Mouse (Mus musculus) adrenal gland, postnatal 14 days (tissue): ENCODE measurements at regions not wholly inside any gene's neighbourhood (a gene's known extent, or its start where the extent isn't known, plus 50 kb on each side); places are given as distances from the start of the nearest gene placed in this dataset.
A peak's percentile ranks its signal among the peaks of the same experiment; 100 is the strongest.
"Not testable (repeated sequence)": the region's sequence is repeated elsewhere in the genome, so short reads cannot be mapped to it uniquely, and the experiment has no call there.

Source experiments
- DNase-seq: peaks from one replicate; pipeline ENCODE4 v3.0.0; 2021; ENCODE audit warnings: mixed read lengths

- DNase-seq = no peak
These were observed 605.8 kb upstream of the Slc35b3 start for GRCm38 (mm10) chr13:39566491-39566890.

DNA sequence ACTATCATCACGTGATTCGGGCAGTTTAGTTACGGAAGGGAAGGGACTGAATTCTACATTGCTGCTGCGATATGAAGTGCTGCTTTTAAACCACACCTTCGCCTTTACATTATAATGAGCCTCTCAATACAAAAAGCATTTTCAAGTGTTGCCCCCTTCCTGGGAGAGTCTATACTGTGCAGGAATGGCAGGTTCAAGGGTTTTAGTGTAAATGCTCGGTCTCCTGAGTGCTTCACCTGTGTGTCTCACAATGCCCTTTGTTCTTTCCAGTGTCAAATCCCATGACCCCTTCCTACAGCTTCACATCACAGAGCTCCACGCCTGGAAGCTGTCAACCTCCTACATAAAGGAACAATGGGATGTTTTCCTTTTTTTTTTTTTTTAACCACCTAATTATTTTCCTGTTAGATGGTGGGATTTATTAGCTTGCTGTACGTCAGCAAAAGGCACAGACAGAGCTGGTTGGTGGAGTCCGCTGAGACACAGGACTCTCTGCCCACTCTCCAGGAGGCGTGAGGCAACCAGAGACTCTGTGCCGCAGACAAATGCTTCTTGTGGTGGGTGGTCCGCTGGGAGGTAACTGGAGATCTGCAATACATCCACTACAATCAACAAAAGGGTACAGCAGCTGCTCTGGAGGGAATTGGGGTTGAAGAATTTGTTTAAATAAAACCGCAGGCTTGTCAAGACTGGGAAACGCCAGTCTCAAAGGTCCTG is 577.2 kb upstream of the Slc35b3 start:
- DNase-seq = no peak

GRCm38 (mm10) chr13:39526469-39526868 is 565.8 kb upstream of the Slc35b3 start:
- peak; percentile 9 for DNase-seq

DNA sequence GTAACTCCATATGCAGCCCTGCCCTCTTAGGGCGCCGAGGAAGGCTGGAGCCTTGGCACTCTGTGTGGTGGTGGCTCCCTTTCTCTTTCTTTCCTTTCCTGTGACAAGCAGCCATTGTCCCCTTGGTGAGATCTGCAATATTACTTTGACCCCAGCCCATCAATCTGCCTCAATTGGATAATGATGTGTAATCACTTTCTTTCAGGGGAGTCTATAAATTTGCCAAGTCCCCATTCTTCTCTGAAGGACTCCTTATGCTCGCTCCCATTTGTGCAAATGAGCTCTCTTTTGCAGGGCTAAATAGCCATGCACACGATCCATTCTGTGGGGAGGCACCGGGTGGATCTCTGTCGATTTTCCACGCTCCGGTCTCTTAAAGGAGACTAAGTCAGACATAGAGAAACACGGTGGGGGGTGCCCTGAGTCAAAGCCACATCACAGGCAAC is 563.2 kb upstream of the Slc35b3 start:
- no peak for DNase-seq

DNA sequence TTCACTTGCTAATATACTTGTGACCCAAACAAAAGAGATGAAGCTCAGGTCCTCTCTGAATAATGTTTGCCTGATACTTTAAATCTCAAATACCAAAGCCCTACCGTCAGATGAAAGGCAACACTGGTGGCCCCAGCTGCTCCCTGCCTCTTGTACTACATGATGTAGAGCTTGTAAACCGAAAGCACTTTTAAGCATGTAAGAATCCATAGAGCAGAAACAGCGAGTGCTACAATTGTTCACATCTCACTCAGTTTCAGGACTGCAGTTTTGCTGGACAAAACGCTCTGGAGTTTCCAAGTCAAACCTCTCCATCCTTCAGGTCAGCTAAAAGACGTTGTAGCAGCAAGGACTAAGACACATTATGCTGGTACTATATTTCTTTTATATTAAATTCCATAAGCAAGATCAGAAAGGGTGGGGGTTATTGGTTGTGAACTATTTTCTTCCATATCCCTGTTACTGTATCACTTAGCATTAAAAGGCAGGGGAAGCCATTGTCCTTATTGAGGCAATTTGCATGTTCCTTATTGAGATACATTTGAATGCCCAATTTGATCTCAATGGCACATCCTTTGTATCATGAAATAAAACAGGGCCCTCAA is 562.7 kb upstream of the Slc35b3 start:
- DNase-seq = no peak

DNA sequence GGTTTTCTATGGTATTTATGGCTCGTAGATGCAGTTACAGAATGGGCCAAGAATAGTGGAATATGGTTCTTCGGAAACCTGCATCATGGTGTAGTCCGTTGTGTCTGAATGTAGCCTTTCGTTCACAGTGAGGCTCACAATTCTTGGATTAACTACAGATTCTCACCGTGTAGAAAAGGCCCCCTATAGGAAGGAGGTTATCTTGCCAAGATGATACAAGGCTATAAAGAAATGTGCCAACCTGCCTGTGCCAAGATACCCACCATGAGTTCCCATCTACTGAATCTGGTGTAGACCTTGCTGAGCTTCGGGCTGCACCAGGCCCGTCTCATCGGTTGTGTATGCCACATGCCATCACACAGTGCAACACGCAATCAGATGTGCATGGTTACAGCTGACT is 560.2 kb upstream of the Slc35b3 start:
- no peak for DNase-seq

DNA sequence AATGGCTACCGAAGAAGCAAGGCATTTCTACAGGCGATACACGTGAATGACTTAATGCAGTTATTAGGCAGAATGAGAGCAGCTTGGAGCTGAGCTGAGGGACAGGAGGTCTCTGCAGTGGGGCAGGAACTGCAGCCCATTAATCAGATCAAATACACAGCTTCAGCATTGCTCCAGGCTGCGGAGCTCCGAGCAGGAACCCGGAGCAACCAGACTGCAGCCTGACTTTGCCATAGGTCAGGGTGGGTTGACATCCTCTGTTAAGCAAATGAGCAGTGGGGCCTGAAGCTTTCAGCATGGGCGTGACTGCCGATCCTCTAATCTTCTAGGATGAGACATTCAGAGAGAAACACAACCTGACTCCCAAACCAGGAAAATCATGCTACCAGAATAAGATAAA is 555.4 kb upstream of the Slc35b3 start:
- DNase-seq = no peak

GRCm38 (mm10) chr13:39489806-39490205 is 529.1 kb upstream of the Slc35b3 start:
- no peak for DNase-seq

DNA sequence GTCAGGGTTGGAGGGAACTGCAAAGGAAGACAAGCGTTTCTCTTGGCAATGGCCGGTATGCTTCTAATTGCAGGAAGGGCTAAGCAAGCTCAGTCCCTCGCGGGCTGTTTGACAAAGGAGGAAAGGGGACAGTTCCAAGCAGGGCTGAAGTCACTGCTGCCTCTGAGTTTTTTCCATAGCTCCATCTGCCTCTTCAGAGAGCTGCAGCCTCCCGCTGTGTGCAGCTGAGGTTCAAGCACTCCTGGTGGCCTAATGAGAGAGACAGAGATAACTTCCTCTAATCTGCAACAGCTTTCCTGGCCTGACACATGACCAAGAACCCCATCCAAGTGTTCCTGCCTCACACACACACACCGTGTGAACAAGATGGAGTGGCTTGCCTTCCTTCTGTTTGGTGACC is 511.9 kb upstream of the Slc35b3 start:
- no peak for DNase-seq

DNA sequence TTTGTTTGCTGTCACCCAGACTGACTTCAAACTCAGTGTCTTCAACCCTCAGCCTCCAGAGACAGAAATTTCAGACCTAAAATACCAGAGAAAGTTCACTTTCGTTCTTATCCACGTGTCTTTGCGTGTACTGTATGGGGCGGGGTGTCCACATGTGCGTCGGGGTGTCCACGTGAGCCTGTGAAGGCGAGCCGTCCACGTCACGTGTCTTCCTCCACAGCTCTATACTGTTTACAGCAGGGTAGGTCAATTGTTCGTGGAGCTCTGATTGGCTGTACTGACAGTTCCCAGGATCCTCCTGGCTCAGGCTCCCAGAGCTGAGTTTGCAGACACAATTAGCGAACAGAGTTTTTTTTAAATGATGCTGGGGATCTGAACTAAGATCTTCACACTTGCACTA is 481.1 kb upstream of the Slc35b3 start:
- no peak for DNase-seq

DNA sequence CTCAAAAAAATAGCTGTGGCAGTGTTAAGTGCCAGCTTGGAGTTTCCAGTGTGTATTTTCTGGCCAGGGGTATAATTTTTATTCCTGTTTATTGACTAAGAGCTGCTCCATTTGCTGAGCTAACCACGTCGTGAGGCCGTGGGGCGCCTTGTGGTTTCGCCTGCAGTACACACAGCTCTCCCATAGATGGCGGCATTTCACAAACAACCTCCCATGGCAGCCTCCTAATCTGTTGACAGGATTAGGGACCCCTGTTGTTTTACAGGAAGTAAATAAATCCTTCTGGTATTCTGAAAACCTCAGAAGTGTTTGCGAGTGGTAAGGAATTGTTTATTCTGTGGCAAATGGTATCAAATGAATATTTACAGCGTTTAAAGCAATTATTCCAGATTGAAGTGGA is 480.2 kb upstream of the Slc35b3 start:
- peak; percentile 65 for DNase-seq

DNA sequence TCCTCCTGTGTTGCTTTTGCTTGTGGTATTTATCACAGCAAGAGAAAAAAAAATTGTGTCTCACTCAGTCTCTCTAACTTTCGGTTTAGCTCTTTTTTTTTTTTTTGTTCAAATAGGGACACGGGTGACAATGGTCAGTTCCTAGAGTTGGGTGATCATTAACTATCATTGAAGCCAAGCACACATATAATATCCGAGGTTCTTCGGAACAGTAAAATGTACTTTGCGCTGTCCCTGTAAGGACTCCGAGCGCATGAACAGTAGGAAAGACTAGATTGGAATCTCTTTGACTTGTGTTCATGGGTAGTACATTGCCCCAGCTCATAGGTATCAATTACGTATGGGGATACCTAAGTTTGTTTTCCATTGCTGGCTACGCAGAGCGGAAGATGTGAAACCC is 479.7 kb upstream of the Slc35b3 start:
- DNase-seq = no peak

GRCm38 (mm10) chr13:39427996-39428395 is 467.3 kb upstream of the Slc35b3 start:
- peak; percentile 10 for DNase-seq

- peak; percentile 8 for DNase-seq
These were observed 465.3 kb upstream of the Slc35b3 start for GRCm38 (mm10) chr13:39425944-39426343.

DNA sequence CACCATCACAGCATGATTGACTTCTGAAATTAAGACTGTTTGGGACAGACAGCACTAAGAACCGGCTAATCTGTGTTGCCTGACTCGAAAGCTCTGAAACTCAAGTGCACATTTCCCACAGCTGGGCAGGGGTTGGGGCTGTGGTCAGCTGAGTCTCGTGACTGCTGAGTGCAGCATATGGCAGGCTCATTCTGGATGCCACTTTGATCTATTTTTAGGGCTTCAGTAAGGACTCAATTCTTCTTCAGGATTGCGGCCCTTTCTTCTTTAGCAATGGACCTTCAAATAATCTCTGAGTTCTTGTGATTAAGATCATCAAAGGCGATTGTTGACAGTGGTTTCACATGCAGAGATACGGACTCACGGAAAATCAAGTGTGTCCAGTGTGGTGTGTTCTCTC is 457.5 kb upstream of the Slc35b3 start:
- DNase-seq = peak; percentile 16

DNA sequence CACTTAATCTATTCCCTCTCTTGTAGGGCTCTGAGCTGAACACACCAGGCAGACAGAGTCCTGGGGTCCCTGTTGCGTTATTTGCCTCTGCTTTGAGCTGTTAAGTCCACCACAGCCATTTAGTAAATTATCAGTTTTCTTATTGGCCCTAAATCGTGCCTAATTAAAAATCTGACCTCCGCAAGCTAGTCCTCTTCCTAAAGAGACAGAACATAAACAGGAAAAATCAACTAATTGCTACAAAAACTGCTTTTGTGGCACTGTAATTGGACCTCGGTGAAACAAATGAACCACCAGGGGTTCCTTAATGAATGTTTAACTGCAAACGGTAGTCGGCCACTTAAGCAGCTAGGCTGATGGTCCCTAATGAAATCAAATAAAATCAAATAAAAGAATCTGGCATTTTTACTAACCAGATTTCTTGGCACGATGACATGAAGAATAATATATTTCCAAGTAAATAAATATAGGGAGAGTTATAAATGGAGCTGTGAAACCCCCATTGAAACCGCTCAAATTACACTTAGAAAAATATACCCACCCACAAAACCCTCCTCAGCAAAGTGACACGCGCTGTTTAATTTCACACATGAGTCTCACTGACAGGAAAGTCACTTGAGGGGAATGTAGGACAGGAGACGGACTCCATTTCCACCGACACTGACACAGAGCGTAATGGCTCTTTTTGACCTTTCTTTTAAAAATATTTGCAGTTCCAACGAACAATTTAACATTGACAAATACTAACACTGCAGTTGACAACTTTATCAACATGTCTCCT is 451.0 kb upstream of the Slc35b3 start:
- DNase-seq = no peak

DNA sequence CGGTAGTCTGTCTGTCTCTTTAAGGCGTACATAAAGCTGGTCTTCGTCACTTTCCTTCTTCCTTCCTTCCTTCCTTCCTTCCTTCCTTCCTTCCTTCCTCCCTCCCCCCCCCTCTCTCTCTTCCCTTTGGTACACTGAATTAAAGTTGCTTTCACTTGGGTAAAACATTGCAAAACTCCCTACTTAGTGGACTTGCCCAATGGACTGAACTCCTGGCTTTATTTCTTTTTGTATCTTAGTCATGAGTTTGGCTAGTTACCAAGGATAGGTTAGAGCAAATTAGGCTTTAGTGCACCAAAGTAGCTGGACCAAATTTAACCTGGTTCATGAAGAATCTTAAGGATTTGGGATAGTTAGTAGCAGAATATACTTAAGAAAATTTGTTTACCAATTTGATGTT is 431.9 kb upstream of the Slc35b3 start:
- DNase-seq = no peak

- DNase-seq = not testable (repeated sequence)
These were observed 431.5 kb upstream of the Slc35b3 start for GRCm38 (mm10) chr13:39392151-39392550.

- DNase-seq = no peak
These were observed 416.0 kb upstream of the Slc35b3 start for GRCm38 (mm10) chr13:39376677-39377076.

DNA sequence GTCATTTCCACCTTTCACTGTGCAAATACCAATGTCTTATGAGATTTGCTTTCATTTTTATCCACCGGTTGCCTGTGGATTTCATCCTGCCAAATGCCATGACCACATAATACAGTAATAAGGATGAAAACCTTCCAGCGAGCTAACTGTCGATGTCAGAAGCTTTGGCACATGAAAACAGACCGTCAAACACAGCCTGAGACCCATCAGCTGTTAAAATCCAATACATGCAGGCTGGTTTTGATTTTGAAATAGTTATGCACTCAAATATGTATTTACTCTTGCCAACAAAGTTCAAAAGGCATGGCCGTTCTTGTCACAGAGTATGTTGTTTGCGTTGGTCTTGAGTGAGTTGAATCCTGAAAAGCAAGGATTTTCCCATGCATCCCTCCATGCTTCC is 415.6 kb upstream of the Slc35b3 start:
- DNase-seq = no peak

GRCm38 (mm10) chr13:39372565-39372964 is 411.9 kb upstream of the Slc35b3 start:
- no peak for DNase-seq

- DNase-seq = peak; percentile 4
These were observed 403.0 kb upstream of the Slc35b3 start for GRCm38 (mm10) chr13:39363637-39364036.

DNA sequence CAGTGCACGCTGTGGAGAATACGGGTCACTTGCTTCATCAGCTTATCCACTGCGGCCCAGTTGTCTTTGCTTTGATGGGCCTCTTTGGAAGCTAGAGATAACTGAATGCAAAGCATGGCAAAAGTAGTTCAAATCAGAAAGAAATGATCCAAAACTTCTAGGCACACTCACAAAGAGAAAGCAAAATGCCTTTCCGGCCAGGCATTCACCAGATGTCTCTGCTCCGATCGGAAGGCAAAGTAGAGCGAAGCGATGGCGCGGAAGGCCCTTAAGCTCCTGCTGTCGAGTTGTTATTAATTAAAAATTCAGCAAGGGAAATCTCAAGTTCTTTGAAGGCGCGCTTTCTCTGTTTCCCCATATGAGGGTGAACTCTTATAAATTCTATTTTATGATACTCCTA is 401.9 kb upstream of the Slc35b3 start:
- no peak for DNase-seq
